Mouse (Mus musculus) left cerebral cortex, adult 6 months (tissue): ENCODE results near the gene Kel. TPM values are rescaled to one million over a fixed set of nuclear protein-coding genes. Genes with fewer than 3 reads are reported as not detected.

Experiments
- long read RNA-seq, 2 experiments: library from polyadenylated mRNA; unstranded; transcript quantifications; one replicate each; pipeline ENCODE4 v2.0.0; 2019 to 2020
- polyA plus RNA-seq: library from polyadenylated mRNA; unstranded; fragments of <200 nt; fragmentation: Nextera tagmentation; gene quantifications from 2 replicates; pipeline ENCODE4 v1.2.3, GENCODE M21; 2021

Gene Kel
- polyA plus RNA-seq = not detected in 2 replicates
- long read RNA-seq, experiment 1 = 0 reads
- long read RNA-seq, experiment 2 = 0 reads

DNA sequence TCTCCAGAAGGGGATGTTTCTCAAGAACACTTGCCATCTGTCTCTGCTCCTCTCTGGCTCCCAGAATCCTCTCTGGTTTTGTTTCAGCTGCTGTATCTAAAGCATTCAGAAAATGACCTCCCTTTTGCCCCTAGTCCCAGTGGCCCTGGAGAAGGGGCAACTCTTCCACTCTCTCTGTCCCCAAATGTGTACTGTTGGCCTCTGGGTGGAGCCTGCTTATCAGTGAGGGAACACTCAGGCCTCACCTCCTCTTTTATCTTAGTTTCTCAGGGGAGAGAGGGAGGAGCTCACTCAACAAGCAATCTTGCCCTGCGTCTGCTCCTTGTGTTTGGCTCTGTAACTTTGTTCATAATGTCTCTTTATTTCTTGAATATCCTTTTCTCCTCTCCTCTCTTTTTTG, at the start of gene Kel:
Gene Kel, minus strand, starts transcription at position 217 of the 400 bp plus-strand sequence.

DNA sequence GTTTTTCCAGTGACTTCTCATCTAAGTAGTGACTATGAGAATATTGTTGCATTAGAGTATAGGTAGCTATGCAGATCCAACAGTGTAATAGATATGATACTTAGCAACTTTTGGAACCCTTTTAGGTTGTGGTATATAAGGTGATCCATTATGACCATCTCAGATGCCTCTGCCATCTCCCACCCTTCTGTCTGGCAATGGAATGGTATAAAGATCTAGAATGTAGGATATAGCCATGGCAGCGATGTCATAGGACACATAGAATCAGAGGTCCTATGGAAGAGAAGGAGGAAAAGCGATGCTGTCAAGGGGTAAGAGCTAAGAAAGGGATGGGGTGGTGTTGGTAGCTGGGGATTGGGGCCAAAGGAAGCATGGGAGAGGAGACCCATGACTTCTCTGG, 20.0 kb downstream of the Kel start, which contains the start of gene Llcfc1:
Gene Llcfc1, plus strand, starts transcription at position 301 of the 400 bp plus-strand sequence.

DNA sequence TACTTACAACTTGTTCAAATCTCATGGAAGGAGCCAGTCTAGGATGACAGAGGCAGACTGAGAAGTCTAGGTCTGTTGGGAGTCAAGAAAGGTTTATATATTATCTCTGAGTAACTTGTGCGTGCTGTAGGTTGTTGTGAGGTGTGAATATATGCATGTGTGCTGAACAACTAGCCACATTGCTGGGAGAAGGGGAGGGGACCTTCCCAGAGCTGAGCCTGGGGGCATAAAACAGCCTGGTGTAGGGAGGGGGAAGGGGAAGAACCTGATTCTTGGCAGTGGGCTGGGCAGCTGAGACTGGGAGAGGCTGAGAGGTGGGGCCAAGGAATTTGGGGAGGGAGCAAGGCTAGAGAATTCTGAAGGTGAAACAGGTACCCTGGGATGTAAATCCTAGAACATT, 23.5 kb downstream of the Kel start, which contains the start of gene Trpv5:
Gene Trpv5, minus strand, starts transcription at position 101 of the 400 bp plus-strand sequence.

Other genes starting within 250 kb of the Kel start
- gene Prss1, start 245.4 kb downstream of the Kel start, polyA plus RNA-seq = not detected in 2 replicates
- not detected in 2 replicates for gene Prss2, start 182.6 kb downstream of the Kel start, polyA plus RNA-seq
- gene Ephb6, start 98.9 kb downstream of the Kel start, polyA plus RNA-seq = 57.2 and 65.4 TPM in 2 replicates
- 0.61 and 0.71 TPM in 2 replicates for gene Trpv6, start 67.9 kb downstream of the Kel start, polyA plus RNA-seq
- gene Trpv5, start 23.6 kb downstream of the Kel start, polyA plus RNA-seq = not detected in 2 replicates
- gene Llcfc1, start 19.9 kb downstream of the Kel start, polyA plus RNA-seq = not detected in 2 replicates
- not detected in 2 replicates for gene Olfr459, start 70.8 kb upstream of the Kel start, polyA plus RNA-seq
- not detected in 2 replicates for gene Pip, start 143.2 kb upstream of the Kel start, polyA plus RNA-seq
- gene Sval2, start 148.7 kb upstream of the Kel start, polyA plus RNA-seq = not detected in 2 replicates
- gene Sval1, start 247.3 kb upstream of the Kel start, polyA plus RNA-seq = not detected in 2 replicates